Mouse (Mus musculus): ENCODE data around the gene Tmem217. TPM values are rescaled to one million over a fixed set of nuclear protein-coding genes. Genes with fewer than 3 reads are reported as not detected.

The Tmem217 gene
- polyA plus RNA-seq, 1 experiment from 2014 or later, result 2.4 TPM

DNA sequence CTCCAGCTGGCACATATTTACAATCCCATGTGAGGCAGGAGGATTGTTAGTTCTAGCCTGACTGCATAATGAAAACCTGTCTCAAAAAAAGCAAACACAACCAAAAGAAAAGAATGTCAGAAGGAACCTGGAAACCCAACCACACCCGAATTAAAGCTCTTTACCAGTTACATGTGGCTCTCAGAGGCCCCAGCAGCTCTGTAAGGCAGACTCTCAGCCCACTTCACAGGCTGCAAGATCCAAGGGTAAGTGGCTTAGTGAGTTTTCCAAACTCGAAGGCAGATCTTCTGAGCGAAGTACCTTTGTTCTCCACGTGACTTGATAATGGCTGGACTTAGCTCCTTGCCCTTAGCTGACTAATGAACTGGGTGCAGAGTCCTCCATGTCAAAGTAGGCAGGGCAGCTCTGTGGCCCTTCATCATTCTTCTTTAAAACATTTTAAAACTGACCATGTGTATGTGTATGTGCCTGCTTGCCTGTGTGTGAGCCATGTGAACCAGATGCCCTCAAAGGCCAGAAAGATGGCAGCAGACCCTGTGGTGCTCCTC lies 27.5 kb upstream of the Tmem217 start:
- Histone ChIP-seq H3K36me3 (peaks cover 83% of the 10 kb centered on the region), H3K9ac (no peak overlapping the region), H3K4me1 (no peaks in the 10 kb centered on the region; the same call in 1 of the 2 replicates), H3K27me3 (no peaks in the 10 kb centered on the region), H3K9me3 (replicated peaks) (no peaks in the 10 kb centered on the region), H3K4me3 (no peak overlapping the region), H3K4me2 (replicated peaks) (no peak overlapping the region), H3K27ac (no peak overlapping the region)
- WGBS, result 92% methylated on average over 4 of the region's 4 CpGs
- ATAC-seq (ENCODE audit: low FRiP score), result no peak

GRCm38 (mm10) chr17:29569831-29570230 lies 17.6 kb upstream of the Tmem217 start:
- Histone ChIP-seq H3K27ac (no peak overlapping the region), H3K4me1 (no peaks in the 10 kb centered on the region), H3K9ac (no peak overlapping the region), H3K36me3 (peaks cover 64% of the 10 kb centered on the region), H3K4me2 (replicated peaks) (no peak overlapping the region), H3K9me3 (replicated peaks) (no peaks in the 10 kb centered on the region), H3K4me3 (no peak overlapping the region), H3K27me3 (no peaks in the 10 kb centered on the region)
- 80% methylated on average over 6 of the region's 6 CpGs for WGBS
- ATAC-seq (ENCODE audit: low FRiP score), result no peak

GRCm38 (mm10) chr17:29568435-29568834 lies 16.2 kb upstream of the Tmem217 start:
- Histone ChIP-seq H3K9ac (no peak overlapping the region), H3K4me2 (replicated peaks) (no peak overlapping the region), H3K4me3 (no peak overlapping the region), H3K27ac (no peak overlapping the region), H3K4me1 (no peaks in the 10 kb centered on the region), H3K27me3 (no peaks in the 10 kb centered on the region), H3K36me3 (peaks cover 56% of the 10 kb centered on the region), H3K9me3 (replicated peaks) (no peaks in the 10 kb centered on the region)
- no peak for ATAC-seq (ENCODE audit: low FRiP score)
- WGBS, result 87% methylated on average over 15 of the region's 15 CpGs

DNA sequence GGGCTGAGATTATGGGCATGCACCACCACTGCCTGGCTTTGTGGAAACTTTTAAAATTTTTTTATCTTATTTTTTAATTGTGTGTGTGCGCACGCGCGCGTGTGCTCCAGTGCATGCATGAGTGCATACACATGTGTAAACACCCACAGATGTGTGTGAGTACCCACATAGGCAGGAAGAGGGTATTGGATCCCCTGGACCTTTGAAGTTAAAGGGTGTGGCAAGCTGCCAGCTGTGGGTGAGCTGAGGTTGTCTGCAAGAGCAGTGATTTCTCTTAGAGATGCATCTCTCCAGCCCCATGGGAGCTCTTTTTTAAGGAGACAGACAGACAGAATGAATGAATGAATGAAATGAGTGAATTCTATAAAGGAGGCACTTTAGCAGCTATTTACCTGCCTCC lies 13.3 kb upstream of the Tmem217 start:
- Histone ChIP-seq H3K36me3 (peaks cover 29% of the 10 kb centered on the region), H3K4me3 (no peak overlapping the region), H3K27me3 (no peaks in the 10 kb centered on the region), H3K4me2 (replicated peaks) (no peak overlapping the region), H3K9me3 (replicated peaks) (no peaks in the 10 kb centered on the region), H3K4me1 (no peaks in the 10 kb centered on the region), H3K27ac (no peak overlapping the region), H3K9ac (no peak overlapping the region)
- 97% methylated on average over 5 of the region's 5 CpGs for WGBS
- ATAC-seq (ENCODE audit: low FRiP score), result no peak

GRCm38 (mm10) chr17:29558476-29558875 lies 6.3 kb upstream of the Tmem217 start:
- Histone ChIP-seq H3K4me1 (peaks cover 4% of the 10 kb centered on the region; the same call in 1 of the 2 replicates), H3K9me3 (replicated peaks) (0 out of 2 replicates have a peak, but pooled peaks cover 3% of the 10 kb centered on the region), H3K36me3 (peaks cover 12% of the 10 kb centered on the region), H3K27me3 (no peaks in the 10 kb centered on the region), H3K4me3 (no peak overlapping the region), H3K27ac (no peak overlapping the region), H3K4me2 (replicated peaks) (no peak overlapping the region), H3K9ac (no peak overlapping the region)
- no peak for ATAC-seq (ENCODE audit: low FRiP score)
- WGBS, result 74% methylated on average over 5 of the region's 5 CpGs

DNA sequence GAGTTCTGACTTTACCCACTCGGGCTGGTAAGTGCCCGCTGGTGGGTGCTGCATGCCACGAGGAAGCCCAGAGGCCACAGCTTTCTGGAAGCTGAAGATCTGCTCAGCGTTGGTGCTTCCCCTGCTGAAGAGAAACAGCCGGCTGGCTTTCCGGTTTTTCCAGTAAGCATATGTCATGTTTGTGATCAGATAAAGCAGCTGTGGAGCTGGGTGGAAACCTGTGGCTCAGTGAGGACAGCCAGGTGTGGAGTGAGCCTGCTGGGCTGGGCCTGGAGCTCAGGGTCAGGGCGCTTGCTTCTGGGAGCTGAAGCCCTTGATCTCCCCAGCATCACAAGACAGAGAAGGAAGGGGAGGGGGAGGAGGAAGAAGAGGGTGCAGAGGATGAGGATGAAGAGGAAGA lies 4.7 kb upstream of the Tmem217 start:
- peaks cover 4% of the 10 kb centered on the region; the same call in 1 of the 2 replicates for H3K4me1 ChIP-seq
- no peak overlapping the region for H3K27ac ChIP-seq
- WGBS, result 87% methylated on average over 7 of the region's 7 CpGs
- peaks cover 12% of the 10 kb centered on the region for H3K36me3 ChIP-seq
- no peaks in the 10 kb centered on the region for H3K27me3 ChIP-seq
- H3K4me3 ChIP-seq, result no peak overlapping the region
- ATAC-seq (ENCODE audit: low FRiP score), result no peak
- H3K4me2 ChIP-seq (replicated peaks), result no peak overlapping the region
- 0 out of 2 replicates have a peak, but pooled peaks cover 3% of the 10 kb centered on the region for H3K9me3 ChIP-seq (replicated peaks)
- H3K9ac ChIP-seq, result no peak overlapping the region

GRCm38 (mm10) chr17:29556456-29556855 lies 4.3 kb upstream of the Tmem217 start:
- Histone ChIP-seq H3K9me3 (replicated peaks) (0 out of 2 replicates have a peak, but pooled peaks cover 3% of the 10 kb centered on the region), H3K4me1 (peaks cover 4% of the 10 kb centered on the region; the same call in 1 of the 2 replicates), H3K27ac (no peak overlapping the region), H3K36me3 (peaks cover 12% of the 10 kb centered on the region), H3K9ac (no peak overlapping the region), H3K27me3 (no peaks in the 10 kb centered on the region), H3K4me2 (replicated peaks) (no peak overlapping the region), H3K4me3 (no peak overlapping the region)
- ATAC-seq (ENCODE audit: low FRiP score), result no peak
- 95% methylated on average over 10 of the region's 10 CpGs for WGBS

- H3K9me3 ChIP-seq (replicated peaks), result no peaks in the 10 kb centered on the region
- no peak for ATAC-seq (ENCODE audit: low FRiP score)
- no peak overlapping the region for H3K27ac ChIP-seq
These were observed 2.0 kb upstream of the Tmem217 start for GRCm38 (mm10) chr17:29554176-29554575.

DNA sequence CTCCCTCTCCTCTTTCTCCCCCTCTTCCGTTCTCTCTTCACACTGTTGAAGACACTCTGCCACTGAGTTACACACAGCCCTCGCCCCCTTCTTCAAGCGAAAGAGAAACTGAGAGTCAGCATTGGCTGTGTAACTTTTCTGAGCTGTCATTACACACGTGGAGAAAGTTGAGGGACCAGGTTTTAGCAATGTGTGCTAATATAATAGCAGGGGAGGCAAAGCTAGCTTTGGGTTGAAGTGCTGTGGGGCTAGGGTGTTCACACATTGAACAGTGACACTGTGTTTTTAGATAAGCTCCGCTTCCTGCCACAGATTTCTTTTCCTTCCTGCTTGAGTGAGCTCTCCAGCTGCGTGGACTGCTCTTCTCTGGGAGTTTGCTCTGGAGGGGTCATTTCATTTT lies 1.2 kb downstream of the Tmem217 start:
- peak overlapping the region; percentile 97 for H3K4me2 ChIP-seq (replicated peaks)

More at GRCm38 (mm10) chr17:29554176-29554575, 2.0 kb upstream of the Tmem217 start:
- Histone ChIP-seq H3K4me3 (no peak overlapping the region), H3K36me3 (peaks cover 7% of the 10 kb centered on the region), H3K4me1 (peaks cover 21% of the 10 kb centered on the region), H3K9ac (no peak overlapping the region), H3K27me3 (no peaks in the 10 kb centered on the region), H3K4me2 (replicated peaks) (no peak overlapping the region)

DNA sequence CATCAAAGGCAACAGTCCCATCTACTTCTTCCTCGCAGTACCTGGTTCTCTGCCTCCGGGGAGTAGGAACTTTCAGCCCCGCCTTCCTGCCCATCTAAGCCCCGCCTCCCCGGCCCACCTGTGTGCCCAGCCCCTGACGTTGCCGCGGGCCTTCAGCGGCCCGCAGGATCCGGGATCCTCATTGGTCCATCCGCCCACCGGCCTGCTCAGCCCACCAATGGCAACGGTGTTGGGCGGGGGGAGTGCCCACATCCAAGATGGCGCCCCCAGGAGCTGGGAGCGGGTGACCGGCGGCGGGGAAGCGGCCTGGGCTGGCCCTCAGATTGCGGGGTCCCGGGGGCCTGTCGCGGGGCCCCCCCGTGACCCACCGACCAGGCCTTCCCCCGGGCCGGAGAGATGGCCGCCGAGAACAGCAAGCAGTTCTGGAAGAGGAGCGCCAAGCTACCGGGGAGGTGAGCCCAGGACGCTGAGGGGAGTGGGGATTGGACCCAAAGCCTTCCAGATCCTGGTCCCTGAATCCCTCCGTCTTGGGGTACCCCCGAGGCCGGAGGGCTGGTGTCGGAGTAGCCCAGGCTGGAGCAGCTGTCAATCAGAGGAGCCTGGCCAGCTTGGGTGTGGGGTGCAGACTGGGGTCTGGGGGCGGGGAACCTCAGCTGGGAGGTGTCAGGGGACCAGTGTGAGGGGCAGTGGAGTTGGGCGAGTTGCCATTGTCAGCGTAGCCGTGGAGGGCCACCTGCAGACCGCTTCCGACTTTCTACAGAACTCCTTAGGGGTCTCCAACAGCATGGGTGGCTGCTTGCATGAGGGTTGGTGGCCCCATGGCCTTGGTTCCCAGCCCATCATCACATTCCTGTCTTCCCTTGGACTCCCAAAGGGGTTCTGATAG lies 2.4 kb downstream of the Tmem217 start, which contains the start of the genes Gm17657 and Tbc1d22b:
Gene Gm17657 (minus strand): TSS at position 96 of the 886 bp plus-strand sequence.
Gene Tbc1d22b (plus strand): TSS at position 243 of the 886 bp plus-strand sequence.
- H3K9me3 ChIP-seq (replicated peaks), result no peaks in the 10 kb centered on the region
- peak within 1 kb of the TSS; percentile 89 for H3K9ac ChIP-seq
- WGBS, result 2% methylated on average over 44 of the region's 44 CpGs
- ATAC-seq (ENCODE audit: low FRiP score), result peak; percentile 98
- peaks cover 4% of the 10 kb centered on the region; the same call in 1 of the 2 replicates for H3K36me3 ChIP-seq
- no peaks in the 10 kb centered on the region for H3K27me3 ChIP-seq
- H3K4me2 ChIP-seq (replicated peaks), result peak within 1 kb of the TSS; percentile 97
- H3K27ac ChIP-seq, result peak within 1 kb of the TSS; percentile 37; the same call in 1 of the 2 replicates
- H3K4me1 ChIP-seq, result peaks cover 18% of the 10 kb centered on the region
- H3K4me3 ChIP-seq, result peak within 1 kb of the TSS; percentile 74

More for the DNA sequence above, 1.2 kb downstream of the Tmem217 start:
- H3K36me3 ChIP-seq, result peaks cover 4% of the 10 kb centered on the region; the same call in 1 of the 2 replicates
- H3K27me3 ChIP-seq, result no peaks in the 10 kb centered on the region
- ATAC-seq (ENCODE audit: low FRiP score), result no peak
- no peak overlapping the region for H3K4me3 ChIP-seq
- H3K9me3 ChIP-seq (replicated peaks), result no peaks in the 10 kb centered on the region
- peaks cover 18% of the 10 kb centered on the region for H3K4me1 ChIP-seq
- no peak overlapping the region for H3K27ac ChIP-seq
- H3K9ac ChIP-seq, result no peak overlapping the region
- WGBS, result 59% methylated on average over 6 of the region's 6 CpGs

- no peak overlapping the region for H3K27ac ChIP-seq
- H3K9me3 ChIP-seq (replicated peaks), result no peaks in the 10 kb centered on the region
- H3K4me3 ChIP-seq, result no peak overlapping the region
- no peaks in the 10 kb centered on the region for H3K36me3 ChIP-seq
- peak overlapping the region; percentile 97 for H3K4me2 ChIP-seq (replicated peaks)
- 58% methylated on average over 8 of the region's 8 CpGs for WGBS
- H3K27me3 ChIP-seq, result no peaks in the 10 kb centered on the region
- peaks cover 18% of the 10 kb centered on the region for H3K4me1 ChIP-seq
- no peak; the same call in 1 of the 2 replicates for ATAC-seq (ENCODE audit: low FRiP score)
- no peak overlapping the region for H3K9ac ChIP-seq
These were observed 3.2 kb downstream of the Tmem217 start for GRCm38 (mm10) chr17:29548994-29549393.

GRCm38 (mm10) chr17:29548494-29548893 lies 3.7 kb downstream of the Tmem217 start:
- no peaks in the 10 kb centered on the region for H3K36me3 ChIP-seq
- H3K4me1 ChIP-seq, result peaks cover 18% of the 10 kb centered on the region
- ATAC-seq (ENCODE audit: low FRiP score), result no peak
- H3K27me3 ChIP-seq, result no peaks in the 10 kb centered on the region
- H3K27ac ChIP-seq, result no peak overlapping the region
- H3K4me2 ChIP-seq (replicated peaks), result no peak overlapping the region
- no peaks in the 10 kb centered on the region for H3K9me3 ChIP-seq (replicated peaks)
- no peak overlapping the region for H3K9ac ChIP-seq
- H3K4me3 ChIP-seq, result no peak overlapping the region
- 70% methylated on average over 3 of the region's 3 CpGs for WGBS

Data from hindbrain, embryonic 12.5 days (tissue).